Mouse (Mus musculus) thymus, adult 18-20 months (tissue): ENCODE measurements around the gene Il3.

Experiments
- DNase-seq, 2 experiments: peaks; one replicate each; pipeline ENCODE4 v3.0.0; 2022; ENCODE audit warnings: mixed read lengths in 2 of 2

Gene Il3

GRCm38 (mm10) chr11:54271437-54271949 lies 4.4 kb upstream of the Il3 start:
- DNase-seq = no peak

- DNase-seq = no peak
Measured at GRCm38 (mm10) chr11:54269191-54269896, 2.3 kb upstream of the Il3 start.

DNA sequence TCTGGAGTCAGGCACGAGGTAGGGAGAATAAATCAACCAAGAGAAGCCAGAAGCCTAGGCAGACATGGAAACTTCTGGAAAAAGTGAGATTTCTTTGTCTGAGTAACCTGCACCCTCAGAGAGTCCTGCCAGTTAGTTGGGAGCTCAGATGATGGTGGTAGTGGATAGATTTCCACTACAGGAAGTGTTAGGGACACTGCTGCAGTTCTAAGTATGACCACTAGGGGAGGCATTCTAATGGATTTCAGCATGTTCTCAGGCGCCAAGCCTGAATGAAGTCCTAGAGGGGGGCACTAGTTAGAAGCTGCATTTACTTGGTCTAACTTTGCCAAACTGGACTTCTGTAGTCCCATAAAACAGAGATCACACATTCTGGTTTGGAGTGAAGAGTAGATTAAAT lies 2.5 kb downstream of the Il3 start:
- DNase-seq = no peak

DNA sequence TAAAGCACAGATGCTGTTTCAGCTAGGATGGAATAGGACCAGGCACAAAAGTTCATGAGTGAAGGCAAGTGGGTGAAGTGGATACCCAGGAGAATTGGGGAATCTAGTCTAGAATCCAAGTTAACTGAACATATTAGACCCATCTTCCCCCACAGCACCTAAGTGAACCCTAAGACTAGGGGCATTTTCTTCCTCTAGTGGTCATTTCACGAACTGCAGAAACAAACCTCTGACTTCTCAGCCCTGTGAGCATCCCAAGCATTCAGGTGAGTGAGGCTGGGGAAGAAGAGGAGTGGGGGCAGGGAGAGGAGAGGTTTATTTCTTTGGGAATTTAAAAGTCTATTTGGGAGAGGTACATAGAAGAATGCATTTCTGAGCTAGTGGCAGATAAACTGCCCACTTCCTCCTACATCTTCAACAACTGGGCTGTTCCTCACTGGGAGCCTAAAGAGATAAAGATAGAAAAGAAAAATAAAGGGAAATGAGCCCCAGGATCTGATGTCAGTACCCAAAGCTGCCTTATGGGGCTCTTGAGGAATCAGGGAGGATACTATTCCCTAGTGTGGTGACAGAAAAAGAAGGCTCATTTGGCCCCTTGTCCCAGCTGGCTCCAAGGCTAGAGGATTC lies 3.6 kb downstream of the Il3 start:
- DNase-seq = no peak

- peak; percentile 21 to 40 for DNase-seq
Measured at GRCm38 (mm10) chr11:54256624-54257376, 10.3 kb downstream of the Il3 start.

DNA sequence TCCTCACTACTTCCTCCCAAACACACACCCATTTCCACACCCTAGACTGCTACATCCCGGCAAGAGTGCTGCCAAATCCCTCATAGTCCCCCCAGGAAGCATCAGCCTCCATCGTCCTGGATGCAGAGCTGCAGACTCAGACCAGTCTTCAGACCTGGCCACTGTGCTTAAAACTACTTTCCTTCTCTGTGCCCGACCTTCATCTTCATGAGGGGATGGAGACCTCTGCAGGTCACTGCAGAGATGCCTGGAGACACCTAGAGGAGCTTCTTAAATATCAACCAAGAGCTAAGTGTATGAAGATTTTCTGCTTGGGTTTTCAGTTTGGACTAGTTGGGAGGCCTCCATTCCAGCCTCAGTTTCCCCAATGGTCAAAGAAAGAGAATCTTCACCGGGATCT lies 13.0 kb downstream of the Il3 start:
- no peak for DNase-seq

DNA sequence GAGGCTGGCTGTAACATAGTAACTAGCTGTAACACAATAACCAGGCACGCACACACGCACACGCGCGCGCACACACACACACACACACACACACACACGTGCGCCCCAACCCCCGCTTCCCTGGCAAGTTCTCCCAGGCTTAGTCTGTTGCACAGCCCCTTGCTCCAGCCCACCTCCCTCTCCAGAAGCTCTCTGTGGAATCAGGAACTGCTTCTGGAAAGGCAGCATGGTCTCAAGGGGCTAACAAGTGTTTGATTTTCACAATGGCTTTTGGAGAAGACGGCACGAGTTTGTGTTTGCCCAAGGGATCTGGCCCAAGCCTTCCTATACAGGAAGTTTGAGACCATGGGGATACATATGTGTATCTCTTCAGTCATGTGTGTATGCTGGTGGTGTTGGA lies 16.5 kb downstream of the Il3 start:
- no peak for DNase-seq

GRCm38 (mm10) chr11:54249748-54250147 lies 17.3 kb downstream of the Il3 start:
- no peak for DNase-seq

GRCm38 (mm10) chr11:54248940-54249717 lies 17.9 kb downstream of the Il3 start, which contains the start of gene Csf2:
Gene Csf2, minus strand, starts transcription at chr11:54249667.
- no peak for DNase-seq

GRCm38 (mm10) chr11:54247251-54247950 lies 19.7 kb downstream of the Il3 start:
- DNase-seq = no peak

DNA sequence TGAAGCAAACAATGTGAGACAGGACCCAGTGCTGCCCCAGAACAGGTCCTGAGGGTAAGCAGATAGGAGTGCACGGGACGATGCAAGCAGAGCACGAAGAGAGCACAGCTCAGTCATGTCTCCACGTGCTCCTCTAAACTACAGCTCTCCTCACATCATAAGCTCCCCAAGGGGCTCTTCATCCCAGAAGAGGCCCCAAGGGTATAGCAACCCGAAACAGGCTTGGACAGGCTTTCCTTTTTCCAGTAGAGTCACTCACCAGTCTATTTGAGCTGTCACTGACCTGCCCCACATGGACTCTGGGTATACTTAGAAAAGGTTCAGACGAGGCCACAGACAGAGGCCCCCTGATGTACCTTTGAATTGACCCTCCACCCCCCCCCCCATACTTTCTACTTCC lies 22.6 kb downstream of the Il3 start:
- DNase-seq = no peak

GRCm38 (mm10) chr11:54242494-54242893 lies 24.6 kb downstream of the Il3 start:
- no peak for DNase-seq

- no peak for DNase-seq
Measured at GRCm38 (mm10) chr11:54236939-54237338, 30.1 kb downstream of the Il3 start.

GRCm38 (mm10) chr11:54227478-54227877 lies 39.6 kb downstream of the Il3 start:
- DNase-seq = no peak

DNA sequence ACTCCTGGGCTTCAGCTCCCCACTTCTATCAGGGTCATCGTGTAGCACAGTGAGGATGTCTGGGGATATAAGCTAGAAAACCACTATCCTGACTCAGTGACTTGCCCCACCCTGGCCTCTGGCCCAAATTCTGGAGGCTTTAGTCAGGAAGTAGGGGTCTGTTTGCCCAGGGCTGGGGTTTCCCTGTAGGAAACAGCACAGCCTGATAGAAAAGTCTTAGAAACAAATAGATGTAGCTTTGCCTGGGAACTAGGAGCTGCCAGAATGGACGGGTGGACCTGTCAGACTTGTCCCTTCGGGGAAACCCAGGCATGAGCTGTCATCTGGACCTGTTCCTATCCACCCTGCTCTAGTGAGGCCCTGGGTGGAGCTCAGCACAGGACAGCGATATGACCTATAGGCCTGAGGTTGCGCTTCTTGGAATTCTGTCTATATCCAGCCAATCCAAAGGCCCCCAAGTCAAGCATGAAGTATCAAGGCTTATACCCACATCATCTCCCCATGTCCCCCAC lies 42.5 kb downstream of the Il3 start:
- DNase-seq = no peak

DNA sequence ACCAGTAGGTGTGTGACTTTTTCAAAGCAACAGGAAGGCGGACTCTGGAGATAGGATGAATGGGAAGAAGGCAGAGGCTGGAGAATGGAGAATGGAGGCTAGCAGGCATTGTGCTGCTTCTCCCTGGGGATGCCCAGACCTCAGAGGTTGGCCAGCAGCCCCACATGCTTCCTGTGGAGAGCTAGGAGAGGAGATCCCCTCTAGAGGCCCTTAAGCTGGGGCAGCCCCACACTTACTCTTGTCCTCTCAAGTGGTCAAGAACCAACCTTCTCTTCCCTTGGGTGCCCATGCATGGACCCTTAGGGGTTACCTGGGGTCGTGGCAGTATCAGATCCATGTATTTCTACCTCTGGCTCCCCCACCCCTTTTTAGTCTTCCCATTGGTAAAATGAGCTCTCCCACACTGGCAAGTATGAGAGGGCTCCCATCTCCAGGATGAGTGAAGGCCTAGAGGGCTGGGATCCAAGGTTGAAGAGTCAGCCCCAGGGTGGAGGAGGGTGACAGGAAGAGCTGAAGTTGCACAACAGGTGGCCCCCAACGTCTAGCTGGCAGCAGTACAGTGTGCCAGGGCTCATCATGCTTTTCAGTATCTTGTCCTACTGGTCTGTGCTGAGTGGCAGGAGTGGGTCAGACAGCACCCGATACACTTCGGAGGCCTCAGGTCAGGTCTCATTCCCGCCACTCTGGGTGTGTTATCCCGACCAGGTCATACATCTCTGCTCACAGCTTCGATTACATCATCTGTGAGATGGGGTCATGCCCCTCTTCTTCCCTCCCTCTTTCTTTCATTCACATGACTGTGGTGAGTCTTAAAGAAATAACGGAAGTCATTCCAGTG lies 43.2 kb downstream of the Il3 start:
- DNase-seq = no peak

DNA sequence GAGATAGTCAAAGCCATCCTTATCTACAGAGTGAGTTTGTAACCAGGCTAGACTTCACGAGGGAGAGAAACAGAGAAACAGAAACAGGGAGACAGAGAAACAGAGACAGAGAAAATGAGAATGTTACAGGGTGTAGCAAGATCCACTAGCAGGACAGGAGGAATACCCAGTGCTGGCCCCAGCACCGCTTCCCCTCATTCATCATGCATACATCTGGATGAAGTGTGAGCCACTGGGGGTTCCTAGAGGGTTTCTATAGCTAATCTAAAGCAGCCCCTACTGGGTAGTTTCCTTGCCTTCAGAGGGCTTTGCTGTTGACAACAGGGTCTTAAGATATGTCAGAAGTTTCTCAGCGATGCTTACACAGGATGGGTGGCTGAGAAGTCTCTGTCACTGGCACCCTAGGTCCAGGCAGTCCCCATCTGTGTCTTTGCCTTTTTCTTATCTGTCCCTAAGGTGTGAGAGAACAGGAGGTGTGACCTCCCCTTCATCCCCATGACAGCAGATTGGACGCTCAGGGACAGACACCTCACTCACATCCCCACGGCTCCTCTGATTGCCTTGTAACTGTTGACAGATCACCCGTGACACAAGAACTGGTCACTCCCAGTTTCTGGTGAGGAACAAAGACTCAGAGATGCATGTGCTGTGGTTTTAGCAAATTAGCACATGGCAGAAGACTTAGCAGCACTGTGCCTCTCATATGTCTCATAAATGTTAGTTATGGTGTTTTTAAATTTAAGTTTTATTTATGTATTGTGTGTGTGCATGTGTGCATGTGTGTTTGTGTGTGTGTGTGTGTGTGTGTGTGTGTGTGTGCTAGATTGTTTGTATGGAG lies 47.0 kb downstream of the Il3 start:
- no peak for DNase-seq

GRCm38 (mm10) chr11:54219191-54219590 lies 47.9 kb downstream of the Il3 start:
- no peak for DNase-seq

DNA sequence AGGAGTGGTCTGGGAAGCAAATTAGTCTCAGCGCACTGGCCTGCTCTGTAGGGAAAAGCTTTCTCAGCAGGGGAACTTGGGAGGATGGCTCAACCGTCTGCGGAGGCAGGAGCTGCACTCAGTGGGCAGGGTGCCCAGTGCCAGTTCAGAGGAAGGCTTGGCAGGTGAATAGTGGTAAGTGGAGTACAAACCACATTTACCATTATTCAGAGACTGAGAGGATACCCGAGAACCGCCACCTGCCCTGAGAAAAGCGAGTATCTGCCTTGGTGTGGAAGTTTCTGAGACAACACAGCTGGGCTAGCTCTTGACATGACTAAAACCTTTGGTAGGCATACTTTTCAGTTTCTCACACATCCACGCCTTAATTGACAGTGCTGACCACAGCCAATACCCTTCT lies 49.7 kb downstream of the Il3 start:
- DNase-seq = no peak

- no peak for DNase-seq
Measured at GRCm38 (mm10) chr11:54216091-54216490, 51.0 kb downstream of the Il3 start.
